Comparison of ENCODE assay signal across 1 mouse cellular context in genomic region chr2:104743160-104743559, GRCm38 (mm10).
TF ChIP-seq lines count a peak whose summit lies in the region.

No protein-coding gene starts in this region.

TF ChIP-seq in MEL, 35 proteins besides CTCF, POLR2A, EP300 and RAD21 (continued from another document):
- TF ChIP-seq RCOR1 (IDR thresholded peaks at IDR 0.05; ENCODE audit: low read depth, low read length): no peak
- TF ChIP-seq ETS1 (IDR thresholded peaks at IDR 0.05; ENCODE audit: low read depth, low read length): no peak
- TF ChIP-seq CHD1 (IDR thresholded peaks at IDR 0.05; ENCODE audit: low read depth, low read length): no peak
- no peak for TF ChIP-seq GATA1 (IDR thresholded peaks at IDR 0.05; ENCODE audit: low read depth, low read length)
- no peak for TF ChIP-seq HCFC1 (IDR thresholded peaks at IDR 0.05; ENCODE audit: low read depth, low read length)
- TF ChIP-seq NELFE (IDR thresholded peaks at IDR 0.05; ENCODE audit: low read depth, low read length): no peak
- TF ChIP-seq ZNF384 (IDR thresholded peaks at IDR 0.05; ENCODE audit: low read depth, low read length): no peak
- TF ChIP-seq SIN3A (IDR thresholded peaks at IDR 0.05; ENCODE audit: low read length): no peak
- TF ChIP-seq CHD2 (IDR thresholded peaks at IDR 0.05; ENCODE audit: low read length): no peak
- no peak for TF ChIP-seq USF2 (IDR thresholded peaks at IDR 0.05; ENCODE audit: borderline replicate concordance in 1 of 2, insufficient read depth in 1 of 2, low read depth in 1 of 2, low read length in 2 of 2)
